Mouse (Mus musculus): Measurements from ENCODE around the gene Gdap2. TPM values are rescaled to one million over a fixed set of nuclear protein-coding genes. Genes with fewer than 3 reads are reported as not detected.

Gdap2 gene
- polyA plus RNA-seq, 1 experiment, result 8.1 TPM

GRCm38 (mm10) chr3:100163556-100163955, 1.4 kb downstream of the Gdap2 start:
- no peak for DNase-seq (ENCODE audit: low read depth in 1 of 2, low spot score in 2 of 2)
- H3K27me3 ChIP-seq (ENCODE audit: control insufficient read depth, insufficient read depth, low read length), result no peaks in the 10 kb centered on the region
- peaks cover 11% of the 10 kb centered on the region for H3K36me3 ChIP-seq (ENCODE audit: control insufficient read depth, insufficient read depth, low read length)
- no peak overlapping the region for H3K4me3 ChIP-seq (ENCODE audit: extremely low read depth, insufficient read depth, insufficient read length)
- H3K27ac ChIP-seq (ENCODE audit: insufficient read depth, low read length), result no peak overlapping the region
- H3K4me1 ChIP-seq (ENCODE audit: control insufficient read depth, insufficient read depth, insufficient read length), result peaks cover 6% of the 10 kb centered on the region; the same call in 1 of the 2 replicates
- WGBS, result 84% methylated on average over 2 of the region's 2 CpGs
- TF ChIP-seq CTCF (IDR thresholded peaks at IDR 0.05; ENCODE audit: extremely low read depth, insufficient read depth, insufficient read length, insufficient replicate concordance) (no peak), POLR2A (IDR thresholded peaks at IDR 0.05; ENCODE audit: low read depth, low read length) (no peak)

- peaks cover 4% of the 10 kb centered on the region for H3K36me3 ChIP-seq (ENCODE audit: control insufficient read depth, insufficient read depth, low read length)
- no peak overlapping the region for H3K27ac ChIP-seq (ENCODE audit: insufficient read depth, low read length)
- no peaks in the 10 kb centered on the region for H3K27me3 ChIP-seq (ENCODE audit: control insufficient read depth, insufficient read depth, low read length)
- no peak overlapping the region for H3K4me3 ChIP-seq (ENCODE audit: extremely low read depth, insufficient read depth, insufficient read length)
- DNase-seq (ENCODE audit: low read depth in 1 of 2, low spot score in 2 of 2), result no peak
- peaks cover 6% of the 10 kb centered on the region; the same call in 1 of the 2 replicates for H3K4me1 ChIP-seq (ENCODE audit: control insufficient read depth, insufficient read depth, insufficient read length)
- TF ChIP-seq CTCF (IDR thresholded peaks at IDR 0.05; ENCODE audit: extremely low read depth, insufficient read depth, insufficient read length, insufficient replicate concordance) (no peak), POLR2A (IDR thresholded peaks at IDR 0.05; ENCODE audit: low read depth, low read length) (no peak)
Observed at GRCm38 (mm10) chr3:100164991-100165390, 2.8 kb downstream of the Gdap2 start.

- H3K36me3 ChIP-seq (ENCODE audit: control insufficient read depth, insufficient read depth, low read length), result peaks cover 39% of the 10 kb centered on the region
- H3K4me3 ChIP-seq (ENCODE audit: extremely low read depth, insufficient read depth, insufficient read length), result no peak overlapping the region
- DNase-seq (ENCODE audit: low read depth in 1 of 2, low spot score in 2 of 2), result no peak
- no peaks in the 10 kb centered on the region for H3K27me3 ChIP-seq (ENCODE audit: control insufficient read depth, insufficient read depth, low read length)
- peaks cover 7% of the 10 kb centered on the region; the same call in 1 of the 2 replicates for H3K4me1 ChIP-seq (ENCODE audit: control insufficient read depth, insufficient read depth, insufficient read length)
- TF ChIP-seq POLR2A (IDR thresholded peaks at IDR 0.05; ENCODE audit: low read depth, low read length) (no peak), CTCF (IDR thresholded peaks at IDR 0.05; ENCODE audit: extremely low read depth, insufficient read depth, insufficient read length, insufficient replicate concordance) (no peak)
- no peak overlapping the region for H3K27ac ChIP-seq (ENCODE audit: insufficient read depth, low read length)
- WGBS, result 43% methylated on average over 2 of the region's 2 CpGs
Observed at GRCm38 (mm10) chr3:100176031-100176430, 13.8 kb downstream of the Gdap2 start.

- H3K36me3 ChIP-seq (ENCODE audit: control insufficient read depth, insufficient read depth, low read length), result peaks cover 28% of the 10 kb centered on the region
- DNase-seq (ENCODE audit: low read depth in 1 of 2, low spot score in 2 of 2), result no peak
- no peaks in the 10 kb centered on the region for H3K27me3 ChIP-seq (ENCODE audit: control insufficient read depth, insufficient read depth, low read length)
- H3K27ac ChIP-seq (ENCODE audit: insufficient read depth, low read length), result no peak overlapping the region
- no peak for TF ChIP-seq POLR2A (IDR thresholded peaks at IDR 0.05; ENCODE audit: low read depth, low read length)
- TF ChIP-seq CTCF (IDR thresholded peaks at IDR 0.05; ENCODE audit: extremely low read depth, insufficient read depth, insufficient read length, insufficient replicate concordance), result no peak
- peaks cover 6% of the 10 kb centered on the region; the same call in 1 of the 2 replicates for H3K4me1 ChIP-seq (ENCODE audit: control insufficient read depth, insufficient read depth, insufficient read length)
- WGBS, result 84% methylated on average over 3 of the region's 3 CpGs
- H3K4me3 ChIP-seq (ENCODE audit: extremely low read depth, insufficient read depth, insufficient read length), result no peak overlapping the region
Observed at GRCm38 (mm10) chr3:100180471-100180870, 18.3 kb downstream of the Gdap2 start.

- H3K4me3 ChIP-seq (ENCODE audit: extremely low read depth, insufficient read depth, insufficient read length), result no peak overlapping the region
- no peak overlapping the region for H3K27ac ChIP-seq (ENCODE audit: insufficient read depth, low read length)
- 61% methylated on average over 1 of the region's 1 CpGs for WGBS
- peaks cover 12% of the 10 kb centered on the region for H3K36me3 ChIP-seq (ENCODE audit: control insufficient read depth, insufficient read depth, low read length)
- peak; percentile 0; the same call in 1 of the 2 replicates for TF ChIP-seq CTCF (IDR thresholded peaks at IDR 0.05; ENCODE audit: extremely low read depth, insufficient read depth, insufficient read length, insufficient replicate concordance)
- no peak for TF ChIP-seq POLR2A (IDR thresholded peaks at IDR 0.05; ENCODE audit: low read depth, low read length)
- no peaks in the 10 kb centered on the region for H3K4me1 ChIP-seq (ENCODE audit: control insufficient read depth, insufficient read depth, insufficient read length)
- no peaks in the 10 kb centered on the region for H3K27me3 ChIP-seq (ENCODE audit: control insufficient read depth, insufficient read depth, low read length)
- DNase-seq (ENCODE audit: low read depth in 1 of 2, low spot score in 2 of 2), result peak in 1 of 2 experiments; percentile 28
Observed at GRCm38 (mm10) chr3:100189444-100189843, 27.3 kb downstream of the Gdap2 start.

- 92% methylated on average over 11 of the region's 11 CpGs for WGBS
- no peak overlapping the region for H3K4me3 ChIP-seq (ENCODE audit: extremely low read depth, insufficient read depth, insufficient read length)
- no peak overlapping the region for H3K27ac ChIP-seq (ENCODE audit: insufficient read depth, low read length)
- no peak for DNase-seq (ENCODE audit: low read depth in 1 of 2, low spot score in 2 of 2)
- H3K4me1 ChIP-seq (ENCODE audit: control insufficient read depth, insufficient read depth, insufficient read length), result no peaks in the 10 kb centered on the region
- no peaks in the 10 kb centered on the region for H3K27me3 ChIP-seq (ENCODE audit: control insufficient read depth, insufficient read depth, low read length)
- TF ChIP-seq CTCF (IDR thresholded peaks at IDR 0.05; ENCODE audit: extremely low read depth, insufficient read depth, insufficient read length, insufficient replicate concordance) (no peak), POLR2A (IDR thresholded peaks at IDR 0.05; ENCODE audit: low read depth, low read length) (no peak)
- H3K36me3 ChIP-seq (ENCODE audit: control insufficient read depth, insufficient read depth, low read length), result peaks cover 12% of the 10 kb centered on the region
Observed at GRCm38 (mm10) chr3:100189861-100190260, 27.7 kb downstream of the Gdap2 start.

- no peak overlapping the region for H3K27ac ChIP-seq (ENCODE audit: insufficient read depth, low read length)
- 51% methylated on average over 5 of the region's 5 CpGs for WGBS
- TF ChIP-seq CTCF (IDR thresholded peaks at IDR 0.05; ENCODE audit: extremely low read depth, insufficient read depth, insufficient read length, insufficient replicate concordance) (no peak), POLR2A (IDR thresholded peaks at IDR 0.05; ENCODE audit: low read depth, low read length) (no peak)
- no peak for DNase-seq (ENCODE audit: low read depth in 1 of 2, low spot score in 2 of 2)
- no peaks in the 10 kb centered on the region for H3K27me3 ChIP-seq (ENCODE audit: control insufficient read depth, insufficient read depth, low read length)
- H3K36me3 ChIP-seq (ENCODE audit: control insufficient read depth, insufficient read depth, low read length), result peaks cover 20% of the 10 kb centered on the region
- H3K4me3 ChIP-seq (ENCODE audit: extremely low read depth, insufficient read depth, insufficient read length), result no peak overlapping the region
- no peaks in the 10 kb centered on the region for H3K4me1 ChIP-seq (ENCODE audit: control insufficient read depth, insufficient read depth, insufficient read length)
Observed at GRCm38 (mm10) chr3:100194210-100194609, 32.0 kb downstream of the Gdap2 start.

Measured in spleen, adult 2 months (tissue).